In genomic region chr2:167491757-167492708, GRCm38 (mm10) we compare ENCODE assay signal across 8 mouse cellular contexts. TPM values are rescaled to one million over a fixed set of nuclear protein-coding genes. Genes with fewer than 3 reads are reported as not detected.
A peak's percentile ranks its signal among the peaks of the same experiment; 100 is the strongest.
DNase-seq lines count a peak whose midpoint lies in the region; ATAC-seq lines count a peak whose summit lies in the region.

TSS of gene Rnf114 (plus strand) at chr2:167492645.

- WGBS in embryonic facial prominence, embryonic 14.5 days, result 6% methylated on average over 28 of the region's 52 CpGs
- WGBS in heart, embryonic 12.5 days, result 3% methylated on average over 52 of the region's 52 CpGs
- WGBS in kidney, embryonic 16.5 days, result 2% methylated on average over 52 of the region's 52 CpGs
- 3% methylated on average over 51 of the region's 52 CpGs for WGBS in liver, embryonic 13.5 days (ENCODE audit: insufficient replicate concordance)
- WGBS in neural tube, embryonic 12.5 days, result 3% methylated on average over 52 of the region's 52 CpGs

- peak within 1 kb of the TSS; percentile 97 for H3K27ac ChIP-seq in embryonic facial prominence, embryonic 14.5 days (replicated peaks; ENCODE audit: low read depth, low read length)
- peak within 1 kb of the TSS; percentile 93 for H3K27ac ChIP-seq in heart, embryonic 12.5 days (ENCODE audit: poor library complexity, severe bottlenecking)
- H3K27ac ChIP-seq in kidney, embryonic 16.5 days (ENCODE audit: low read length), result peak within 1 kb of the TSS; percentile 99
- H3K27ac ChIP-seq in liver, embryonic 13.5 days, result peak within 1 kb of the TSS; percentile 95
- H3K27ac ChIP-seq in neural tube, embryonic 12.5 days, result peak within 1 kb of the TSS; percentile 95

- H3K4me2 ChIP-seq in embryonic facial prominence, embryonic 14.5 days (ENCODE audit: low read depth, low read length), result peak within 1 kb of the TSS; percentile 97
- peak within 1 kb of the TSS; percentile 87 for H3K4me2 ChIP-seq in heart, embryonic 12.5 days
- peak within 1 kb of the TSS; percentile 97 for H3K4me2 ChIP-seq in kidney, embryonic 16.5 days (replicated peaks; ENCODE audit: low read depth, low read length)
- H3K4me2 ChIP-seq in liver, embryonic 13.5 days, result peak within 1 kb of the TSS; percentile 95
- H3K4me2 ChIP-seq in neural tube, embryonic 12.5 days (replicated peaks), result peak within 1 kb of the TSS; percentile 80

- no peaks in the 10 kb centered on the region for H3K9me3 ChIP-seq in embryonic facial prominence, embryonic 14.5 days (ENCODE audit: control insufficient read depth, low read length)
- H3K9me3 ChIP-seq in heart, embryonic 12.5 days (replicated peaks), result no peaks in the 10 kb centered on the region
- H3K9me3 ChIP-seq in kidney, embryonic 16.5 days (ENCODE audit: low read length), result no peaks in the 10 kb centered on the region
- H3K9me3 ChIP-seq in liver, embryonic 13.5 days (replicated peaks), result no peaks in the 10 kb centered on the region
- H3K9me3 ChIP-seq in neural tube, embryonic 12.5 days, result no peaks in the 10 kb centered on the region

- peak within 1 kb of the TSS; percentile 100 for H3K4me3 ChIP-seq in embryonic facial prominence, embryonic 14.5 days (ENCODE audit: low read depth, low read length)
- H3K4me3 ChIP-seq in heart, embryonic 12.5 days, result peak within 1 kb of the TSS; percentile 96
- H3K4me3 ChIP-seq in kidney, embryonic 16.5 days (ENCODE audit: low read length), result peak within 1 kb of the TSS; percentile 100
- peak within 1 kb of the TSS; percentile 100 for H3K4me3 ChIP-seq in liver, embryonic 13.5 days (replicated peaks)
- H3K4me3 ChIP-seq in neural tube, embryonic 12.5 days, result peak within 1 kb of the TSS; percentile 100

- DNase-seq in T-cell, adult 2 months (ENCODE audit: low spot score), result peak; percentile 37
- no peak for DNase-seq in embryonic facial prominence, embryonic 14.5 days (ENCODE audit: low spot score)
- peak; percentile 58 for DNase-seq in liver, embryonic 13.5 days
- no peak for DNase-seq in ovary, postnatal 10 days (ENCODE audit: low spot score)

- H3K27me3 ChIP-seq in embryonic facial prominence, embryonic 14.5 days (replicated peaks; ENCODE audit: control insufficient read depth, insufficient read depth, low read length), result no peaks in the 10 kb centered on the region
- H3K27me3 ChIP-seq in heart, embryonic 12.5 days (replicated peaks), result no peaks in the 10 kb centered on the region
- H3K27me3 ChIP-seq in kidney, embryonic 16.5 days (ENCODE audit: insufficient read depth, low read length), result no peaks in the 10 kb centered on the region
- H3K27me3 ChIP-seq in liver, embryonic 13.5 days, result no peaks in the 10 kb centered on the region
- no peaks in the 10 kb centered on the region for H3K27me3 ChIP-seq in neural tube, embryonic 12.5 days (replicated peaks)

- ATAC-seq in CD4-positive, CD25-positive, alpha-beta regulatory T cell, adult 4 months, result peak; percentile 32
- ATAC-seq in embryonic facial prominence, embryonic 14.5 days (ENCODE audit: low read depth), result peak; percentile 19; the same call in 1 of the 2 replicates
- peak; percentile 43 for ATAC-seq in heart, embryonic 12.5 days (ENCODE audit: insufficient number of reproducible peaks, low FRiP score)
- ATAC-seq in kidney, embryonic 16.5 days (ENCODE audit: low FRiP score, low TSS enrichment), result peak; percentile 13; the same call in 1 of the 2 replicates
- ATAC-seq in liver, embryonic 13.5 days (ENCODE audit: low read depth), result peak; percentile 69
- ATAC-seq in neural tube, embryonic 12.5 days (ENCODE audit: low FRiP score, low read depth), result peak; percentile 59; the same call in 1 of the 2 replicates

- H3K36me3 ChIP-seq in embryonic facial prominence, embryonic 14.5 days (ENCODE audit: control insufficient read depth, insufficient read depth, low read length), result peaks cover 8% of the 10 kb centered on the region; the same call in 1 of the 2 replicates
- peaks cover 12% of the 10 kb centered on the region; the same call in 1 of the 2 replicates for H3K36me3 ChIP-seq in heart, embryonic 12.5 days
- 0 out of 2 replicates have a peak, but pooled peaks cover 3% of the 10 kb centered on the region for H3K36me3 ChIP-seq in kidney, embryonic 16.5 days (ENCODE audit: insufficient read depth, low read length)
- peaks cover 19% of the 10 kb centered on the region; the same call in 1 of the 2 replicates for H3K36me3 ChIP-seq in liver, embryonic 13.5 days
- H3K36me3 ChIP-seq in neural tube, embryonic 12.5 days, result 0 out of 2 replicates have a peak, but pooled peaks cover 4% of the 10 kb centered on the region

- H3K4me1 ChIP-seq in embryonic facial prominence, embryonic 14.5 days (ENCODE audit: control insufficient read depth, insufficient read depth, low read length), result peaks cover 20% of the 10 kb centered on the region
- peaks cover 27% of the 10 kb centered on the region for H3K4me1 ChIP-seq in heart, embryonic 12.5 days (replicated peaks)
- peaks cover 20% of the 10 kb centered on the region for H3K4me1 ChIP-seq in kidney, embryonic 16.5 days (ENCODE audit: insufficient read depth, low read length)
- H3K4me1 ChIP-seq in liver, embryonic 13.5 days (replicated peaks), result peaks cover 41% of the 10 kb centered on the region
- peaks cover 22% of the 10 kb centered on the region for H3K4me1 ChIP-seq in neural tube, embryonic 12.5 days

- peak within 1 kb of the TSS; percentile 97 for H3K9ac ChIP-seq in embryonic facial prominence, embryonic 14.5 days (ENCODE audit: low read depth, low read length)
- peak within 1 kb of the TSS; percentile 95 for H3K9ac ChIP-seq in heart, embryonic 12.5 days
- H3K9ac ChIP-seq in kidney, embryonic 16.5 days (replicated peaks; ENCODE audit: low read length), result peak within 1 kb of the TSS; percentile 95
- peak within 1 kb of the TSS; percentile 98 for H3K9ac ChIP-seq in liver, embryonic 13.5 days
- H3K9ac ChIP-seq in neural tube, embryonic 12.5 days, result peak within 1 kb of the TSS; percentile 98

RNA-seq across cellular contexts. Expression of gene Rnf114, which starts in this region (rescaled TPM):
- 100 to 1,000 TPM; 187 to 302 TPM for polyA plus RNA-seq in CD4-positive, CD25-positive, alpha-beta regulatory T cell, adult 4 months (2017; shearing (Covaris generic))
- polyA plus RNA-seq in embryonic facial prominence, embryonic 14.5 days (2014; fragmentation: Nextera tagmentation; extraction: Ambion mirVana), result 65.3 and 75.0 TPM in 2 replicates
- 61.4 and 62.9 TPM in 2 replicates for polyA plus RNA-seq in heart, embryonic 12.5 days (2016; fragmentation: Nextera tagmentation; extraction: Ambion mirVana)
- 104 and 108 TPM in 2 replicates for polyA plus RNA-seq in kidney, embryonic 16.5 days (2015; fragmentation: Nextera tagmentation; extraction: Ambion mirVana)
- 32.5 and 33.2 TPM in 2 replicates for polyA plus RNA-seq in liver, embryonic 13.5 days (2015; fragmentation: Nextera tagmentation; extraction: Ambion mirVana)
- polyA plus RNA-seq in neural tube, embryonic 12.5 days (2016; fragmentation: Nextera tagmentation; extraction: Ambion mirVana), result 130 and 134 TPM in 2 replicates

Comparison
In these comparisons a context has a peak if more than half of its experiments do, and no peak if none do; other contexts are left out.
1. ATAC-seq: peak in every context shown above with its lines; median percentile 69 in liver, embryonic 13.5 days; 59 in neural tube, embryonic 12.5 days; 43 in heart, embryonic 12.5 days; 32 in CD4-positive, CD25-positive, alpha-beta regulatory T cell, adult 4 months; 19 in embryonic facial prominence, embryonic 14.5 days; 13 in kidney, embryonic 16.5 days.
2. DNase-seq: peak in T-cell, adult 2 months (single experiment) and liver, embryonic 13.5 days (single experiment); none in embryonic facial prominence, embryonic 14.5 days (single experiment) and ovary, postnatal 10 days (single experiment).
3. Peak in every context shown above with its lines, with median percentiles within 50 percentile points of each other: H3K27ac ChIP-seq, H3K4me2 ChIP-seq, H3K4me3 ChIP-seq and H3K9ac ChIP-seq.